Mouse (Mus musculus): ENCODE data around the gene Gm5129. TPM values are rescaled to one million over a fixed set of nuclear protein-coding genes. Genes with fewer than 3 reads are reported as not detected.

Gene Gm5129
- polyA plus RNA-seq, 1 experiment from 2014 or later = not detected

GRCm38 (mm10) chr5:29725369-29725768 lies 10.4 kb downstream of the Gm5129 start:
- no peaks in the 10 kb centered on the region; the same call in 1 of the 2 replicates for H3K9me3 ChIP-seq (replicated peaks)
- WGBS = 85% methylated on average over 2 of the region's 2 CpGs
- H3K36me3 ChIP-seq = no peaks in the 10 kb centered on the region
- no peak overlapping the region for H3K4me2 ChIP-seq
- no peaks in the 10 kb centered on the region for H3K27me3 ChIP-seq (replicated peaks)
- no peak overlapping the region for H3K27ac ChIP-seq (ENCODE audit: poor library complexity, severe bottlenecking)
- H3K4me1 ChIP-seq (replicated peaks) = no peaks in the 10 kb centered on the region
- H3K4me3 ChIP-seq = no peak overlapping the region
- no peak overlapping the region for H3K9ac ChIP-seq
- no peak for ATAC-seq (ENCODE audit: insufficient number of reproducible peaks, low FRiP score)

- H3K27me3 ChIP-seq (replicated peaks) = no peaks in the 10 kb centered on the region
- no peak overlapping the region for H3K4me2 ChIP-seq
- H3K4me3 ChIP-seq = no peak overlapping the region
- no peaks in the 10 kb centered on the region; the same call in 1 of the 2 replicates for H3K9me3 ChIP-seq (replicated peaks)
- H3K36me3 ChIP-seq = no peaks in the 10 kb centered on the region
- ATAC-seq (ENCODE audit: insufficient number of reproducible peaks, low FRiP score) = no peak
- H3K9ac ChIP-seq = no peak overlapping the region
- no peaks in the 10 kb centered on the region for H3K4me1 ChIP-seq (replicated peaks)
- no peak overlapping the region for H3K27ac ChIP-seq (ENCODE audit: poor library complexity, severe bottlenecking)
- WGBS = 30% methylated on average over 1 of the region's 1 CpGs
Measured at GRCm38 (mm10) chr5:29721159-29721558, 14.6 kb downstream of the Gm5129 start.

GRCm38 (mm10) chr5:29712906-29713305 lies 22.8 kb downstream of the Gm5129 start:
- H3K4me1 ChIP-seq (replicated peaks) = no peaks in the 10 kb centered on the region
- no peak overlapping the region for H3K9ac ChIP-seq
- H3K27ac ChIP-seq (ENCODE audit: poor library complexity, severe bottlenecking) = no peak overlapping the region
- no peak overlapping the region for H3K4me2 ChIP-seq
- 65% methylated on average over 1 of the region's 1 CpGs for WGBS
- no peaks in the 10 kb centered on the region for H3K36me3 ChIP-seq
- ATAC-seq (ENCODE audit: insufficient number of reproducible peaks, low FRiP score) = no peak
- no peaks in the 10 kb centered on the region for H3K27me3 ChIP-seq (replicated peaks)
- H3K9me3 ChIP-seq (replicated peaks) = no peaks in the 10 kb centered on the region
- H3K4me3 ChIP-seq = no peak overlapping the region

DNA sequence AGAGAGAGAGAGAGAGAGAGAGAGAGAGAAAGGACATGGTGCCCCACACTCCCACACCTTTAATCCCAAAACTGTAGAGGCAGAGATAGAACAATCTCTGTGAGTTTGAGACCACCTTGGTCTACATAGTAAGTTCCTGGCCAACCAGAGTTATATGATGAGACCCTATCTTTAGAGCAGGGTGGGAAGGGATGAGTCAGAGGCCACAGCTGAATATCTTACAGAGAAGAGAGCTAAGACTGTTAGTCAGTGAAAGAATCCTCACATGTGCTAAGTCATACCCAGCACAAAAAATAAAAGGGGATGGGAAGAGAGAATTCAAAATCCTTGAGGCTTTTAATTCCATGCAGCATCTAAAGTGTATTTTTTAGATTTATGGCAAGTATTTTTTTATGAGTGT lies 24.1 kb downstream of the Gm5129 start:
- no peaks in the 10 kb centered on the region for H3K27me3 ChIP-seq (replicated peaks)
- no peak overlapping the region for H3K27ac ChIP-seq (ENCODE audit: poor library complexity, severe bottlenecking)
- no peaks in the 10 kb centered on the region for H3K36me3 ChIP-seq
- H3K9ac ChIP-seq = no peak overlapping the region
- H3K9me3 ChIP-seq (replicated peaks) = no peaks in the 10 kb centered on the region
- ATAC-seq (ENCODE audit: insufficient number of reproducible peaks, low FRiP score) = no peak
- H3K4me1 ChIP-seq (replicated peaks) = no peaks in the 10 kb centered on the region
- no peak overlapping the region for H3K4me2 ChIP-seq
- no peak overlapping the region for H3K4me3 ChIP-seq

DNA sequence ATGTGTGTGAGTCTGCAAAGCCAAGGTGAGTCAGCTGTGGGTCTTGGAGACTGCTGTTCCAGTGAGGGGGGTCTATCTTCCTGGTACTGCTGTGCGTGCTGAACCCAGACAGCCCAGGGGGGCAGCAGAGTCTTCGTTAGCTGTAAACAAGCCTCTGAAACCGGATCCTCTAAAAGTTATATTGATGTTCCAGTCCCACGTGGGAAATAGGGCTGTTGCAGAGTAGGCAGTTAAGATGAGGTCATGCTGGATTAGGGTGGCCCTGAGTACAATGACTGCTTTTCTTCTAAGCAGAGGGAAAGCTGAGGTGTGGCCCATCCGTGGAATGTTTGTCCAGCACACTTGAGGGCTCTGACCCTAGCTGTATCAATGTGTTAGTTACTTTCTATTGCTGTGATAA lies 27.5 kb downstream of the Gm5129 start:
- no peaks in the 10 kb centered on the region for H3K4me1 ChIP-seq (replicated peaks)
- H3K9me3 ChIP-seq (replicated peaks) = no peaks in the 10 kb centered on the region
- H3K27ac ChIP-seq (ENCODE audit: poor library complexity, severe bottlenecking) = no peak overlapping the region
- no peaks in the 10 kb centered on the region for H3K27me3 ChIP-seq (replicated peaks)
- no peak overlapping the region for H3K4me2 ChIP-seq
- H3K36me3 ChIP-seq = no peaks in the 10 kb centered on the region
- WGBS = 26% methylated on average over 5 of the region's 5 CpGs
- H3K4me3 ChIP-seq = no peak overlapping the region
- no peak overlapping the region for H3K9ac ChIP-seq
- ATAC-seq (ENCODE audit: insufficient number of reproducible peaks, low FRiP score) = no peak

GRCm38 (mm10) chr5:29707241-29707640 lies 28.5 kb downstream of the Gm5129 start:
- WGBS = 71% methylated on average over 4 of the region's 4 CpGs

GRCm38 (mm10) chr5:29699520-29700202 lies 36.1 kb downstream of the Gm5129 start:
- Histone ChIP-seq H3K9me3 (replicated peaks) (0 out of 2 replicates have a peak, but pooled peaks cover 5% of the 10 kb centered on the region), H3K4me3 (no peak overlapping the region), H3K4me1 (replicated peaks) (no peaks in the 10 kb centered on the region), H3K9ac (no peak overlapping the region), H3K27ac (ENCODE audit: poor library complexity, severe bottlenecking) (no peak overlapping the region), H3K27me3 (replicated peaks) (no peaks in the 10 kb centered on the region), H3K36me3 (no peaks in the 10 kb centered on the region), H3K4me2 (no peak overlapping the region)
- 67% methylated on average over 2 of the region's 2 CpGs for WGBS
- ATAC-seq (ENCODE audit: insufficient number of reproducible peaks, low FRiP score) = no peak

More at GRCm38 (mm10) chr5:29707241-29707640, 28.5 kb downstream of the Gm5129 start:
- Histone ChIP-seq H3K36me3 (no peaks in the 10 kb centered on the region), H3K4me3 (no peak overlapping the region), H3K27ac (ENCODE audit: poor library complexity, severe bottlenecking) (no peak overlapping the region), H3K4me1 (replicated peaks) (no peaks in the 10 kb centered on the region), H3K27me3 (replicated peaks) (no peaks in the 10 kb centered on the region), H3K4me2 (no peak overlapping the region), H3K9ac (no peak overlapping the region), H3K9me3 (replicated peaks) (no peaks in the 10 kb centered on the region)
- no peak for ATAC-seq (ENCODE audit: insufficient number of reproducible peaks, low FRiP score)

DNA sequence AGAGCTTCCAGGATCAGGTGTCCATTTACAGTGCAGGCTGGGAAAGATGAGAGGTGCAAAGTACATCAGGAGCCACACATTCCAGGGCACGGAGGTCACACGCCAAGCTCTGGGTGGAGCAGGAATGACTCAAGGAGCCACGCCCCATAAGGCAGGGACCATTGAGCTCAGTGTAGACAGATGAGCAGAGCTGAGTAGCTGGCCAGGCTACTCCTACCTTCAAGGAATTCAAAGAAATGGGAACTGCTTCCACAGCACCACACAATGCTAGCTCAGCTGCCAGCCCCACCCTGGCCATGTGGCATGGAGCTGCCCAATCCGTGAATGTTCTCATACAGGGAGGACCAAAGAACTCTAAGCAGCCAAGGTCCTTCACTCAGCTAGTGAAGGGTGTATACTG lies 37.2 kb downstream of the Gm5129 start:
- H3K27me3 ChIP-seq (replicated peaks) = no peaks in the 10 kb centered on the region

DNA sequence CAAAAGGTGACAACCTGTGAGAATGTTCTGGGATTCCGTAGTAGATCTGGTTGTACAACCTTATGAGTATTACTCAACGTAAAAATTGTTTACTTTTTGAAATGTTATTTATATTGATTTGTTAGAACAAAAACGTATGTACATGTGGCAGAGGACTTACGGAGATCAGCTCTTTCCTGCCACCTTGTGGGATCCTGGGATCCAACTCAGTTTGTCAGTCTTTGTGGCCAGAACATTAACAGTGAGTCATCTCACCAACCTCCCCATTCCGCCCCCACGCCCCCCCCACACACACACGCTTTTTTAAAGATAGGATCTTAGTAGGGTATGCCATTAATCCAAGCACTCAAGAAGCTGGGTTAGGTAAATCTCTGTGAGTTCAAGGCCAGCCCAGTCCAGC lies 47.4 kb downstream of the Gm5129 start:
- Histone ChIP-seq H3K9me3 (replicated peaks) (no peaks in the 10 kb centered on the region), H3K27me3 (replicated peaks) (no peaks in the 10 kb centered on the region), H3K4me1 (replicated peaks) (no peaks in the 10 kb centered on the region), H3K4me2 (no peak overlapping the region), H3K4me3 (no peak overlapping the region), H3K27ac (ENCODE audit: poor library complexity, severe bottlenecking) (no peak overlapping the region), H3K9ac (no peak overlapping the region), H3K36me3 (no peaks in the 10 kb centered on the region)
- 49% methylated on average over 7 of the region's 7 CpGs for WGBS
- ATAC-seq (ENCODE audit: insufficient number of reproducible peaks, low FRiP score) = no peak

More for the DNA sequence above, 37.2 kb downstream of the Gm5129 start:
- Histone ChIP-seq H3K27ac (ENCODE audit: poor library complexity, severe bottlenecking) (no peak overlapping the region), H3K9me3 (replicated peaks) (0 out of 2 replicates have a peak, but pooled peaks cover 5% of the 10 kb centered on the region), H3K36me3 (no peaks in the 10 kb centered on the region), H3K9ac (no peak overlapping the region), H3K4me3 (no peak overlapping the region), H3K4me2 (no peak overlapping the region), H3K4me1 (replicated peaks) (no peaks in the 10 kb centered on the region)
- 69% methylated on average over 4 of the region's 4 CpGs for WGBS
- no peak for ATAC-seq (ENCODE audit: insufficient number of reproducible peaks, low FRiP score)

GRCm38 (mm10) chr5:29687671-29688070 lies 48.1 kb downstream of the Gm5129 start:
- Histone ChIP-seq H3K27ac (ENCODE audit: poor library complexity, severe bottlenecking) (no peak overlapping the region), H3K4me1 (replicated peaks) (no peaks in the 10 kb centered on the region), H3K27me3 (replicated peaks) (no peaks in the 10 kb centered on the region), H3K9ac (no peak overlapping the region), H3K4me3 (no peak overlapping the region), H3K4me2 (no peak overlapping the region), H3K9me3 (replicated peaks) (no peaks in the 10 kb centered on the region), H3K36me3 (no peaks in the 10 kb centered on the region)
- 48% methylated on average over 3 of the region's 3 CpGs for WGBS
- no peak for ATAC-seq (ENCODE audit: insufficient number of reproducible peaks, low FRiP score)
